Mouse (Mus musculus) activated CD4-positive, CD25-positive, alpha-beta regulatory T cell, adult 9 weeks (primary cell): ENCODE data around the gene Olfr710. TPM values are rescaled to one million over a fixed set of nuclear protein-coding genes. Genes with fewer than 3 reads are reported as not detected.

Source experiments
- polyA plus RNA-seq: library from polyadenylated mRNA; unstranded; fragments of 100-300 nt; shearing (Covaris generic); gene quantifications from one replicate; pipeline ENCODE4 v1.2.1, GENCODE M21; 2017

The Olfr710 gene
- not detected for polyA plus RNA-seq

DNA sequence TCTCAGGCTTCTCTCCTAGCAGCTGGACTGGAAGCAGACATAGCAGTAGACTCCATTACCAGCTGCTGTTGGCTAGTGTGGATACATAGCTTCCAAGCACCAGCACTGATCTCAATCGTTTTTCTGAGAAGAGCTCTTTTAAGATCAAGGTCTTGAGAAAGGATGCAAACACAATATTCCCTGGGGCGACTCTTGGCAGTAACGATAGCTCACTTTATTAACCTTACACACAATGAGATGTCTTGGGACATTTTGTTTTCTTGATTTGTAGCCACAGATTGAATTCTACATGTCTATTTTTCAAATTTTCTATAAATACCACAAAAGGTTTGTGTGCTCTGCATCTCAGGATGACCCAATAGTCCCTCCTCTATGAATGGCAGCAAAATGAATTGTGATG, at the start of gene Olfr710:
Gene Olfr710 (minus strand): TSS at position 101 of the 400 bp plus-strand sequence.

GRCm38 (mm10) chr7:106975353-106975752, 27.2 kb upstream of the Olfr710 start, which contains the start of gene Olfr711:
Gene Olfr711 (minus strand): TSS chr7:106975453.

GRCm38 (mm10) chr7:106963837-106964236, 15.7 kb upstream of the Olfr710 start, which contains the start of gene Olfr6:
Gene Olfr6 (minus strand): TSS chr7:106963937.

DNA sequence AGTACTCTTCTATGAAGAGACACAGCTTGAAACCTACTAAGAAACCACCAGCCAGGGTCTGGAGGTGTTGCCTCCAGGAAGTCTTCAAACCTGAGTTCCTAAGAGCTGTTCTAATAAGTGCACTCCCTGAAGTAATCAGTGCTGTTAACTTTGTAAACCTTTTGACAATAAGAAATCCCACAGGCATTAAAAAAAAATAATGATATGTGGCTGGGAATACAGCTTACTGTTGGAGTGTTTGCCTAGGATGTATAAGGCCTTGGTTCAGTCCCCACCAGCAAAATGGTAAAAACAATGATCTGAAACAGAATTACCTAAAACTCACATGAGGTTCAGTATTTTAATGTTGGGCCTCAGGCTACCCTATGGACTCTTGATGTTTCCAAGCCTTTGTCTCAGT, 16.0 kb downstream of the Olfr710 start, which contains the start of gene Olfr709-ps1:
Gene Olfr709-ps1 (minus strand): TSS at position 101 of the 400 bp plus-strand sequence.

GRCm38 (mm10) chr7:106907676-106908075, 40.4 kb downstream of the Olfr710 start, which contains the start of gene Olfr1532-ps1:
Gene Olfr1532-ps1 (plus strand): TSS chr7:106908001.

GRCm38 (mm10) chr7:106901141-106901540, 47.0 kb downstream of the Olfr710 start, which contains the start of gene Olfr707:
Gene Olfr707 (minus strand): TSS chr7:106901241.

Other genes with a start within 250 kb of the Olfr710 start
- not detected for gene Olfr695, start 231.9 kb downstream of the Olfr710 start, polyA plus RNA-seq
- gene Olfr697, start 205.9 kb downstream of the Olfr710 start, polyA plus RNA-seq, result not detected
- gene Olfr698, start 192.9 kb downstream of the Olfr710 start, polyA plus RNA-seq, result not detected
- gene Olfr699, start 155.1 kb downstream of the Olfr710 start, polyA plus RNA-seq, result not detected
- not detected for gene Olfr700, start 139.5 kb downstream of the Olfr710 start, polyA plus RNA-seq
- not detected for gene Olfr701, start 134.2 kb downstream of the Olfr710 start, polyA plus RNA-seq
- gene Olfr702, start 114.4 kb downstream of the Olfr710 start, polyA plus RNA-seq, result not detected
- gene Olfr703, start 105.0 kb downstream of the Olfr710 start, polyA plus RNA-seq, result not detected
- gene Olfr704, start 85.1 kb downstream of the Olfr710 start, polyA plus RNA-seq, result not detected
- gene Olfr705, start 71.4 kb downstream of the Olfr710 start, polyA plus RNA-seq, result not detected
- gene Olfr706, start 60.1 kb downstream of the Olfr710 start, polyA plus RNA-seq, result not detected
- gene Olfr707, start 47.1 kb downstream of the Olfr710 start, polyA plus RNA-seq, result not detected
- not detected for gene Olfr1532-ps1, start 40.3 kb downstream of the Olfr710 start, polyA plus RNA-seq
- gene Olfr709-ps1, start 16.1 kb downstream of the Olfr710 start, polyA plus RNA-seq, result not detected
- not detected for gene Olfr6, start 15.6 kb upstream of the Olfr710 start, polyA plus RNA-seq
- gene Olfr711, start 27.1 kb upstream of the Olfr710 start, polyA plus RNA-seq, result not detected
- gene Olfr2, start 57.8 kb upstream of the Olfr710 start, polyA plus RNA-seq, result not detected
- not detected for gene Olfr713, start 82.9 kb upstream of the Olfr710 start, polyA plus RNA-seq
- gene Olfr714, start 122.7 kb upstream of the Olfr710 start, polyA plus RNA-seq, result not detected
- not detected for gene Olfr17, start 144.9 kb upstream of the Olfr710 start, polyA plus RNA-seq
- gene Olfr715b, start 162.1 kb upstream of the Olfr710 start, polyA plus RNA-seq, result not detected
- gene Olfr715, start 182.8 kb upstream of the Olfr710 start, polyA plus RNA-seq, result not detected
- gene Olfr716, start 190.0 kb upstream of the Olfr710 start, polyA plus RNA-seq, result not detected
- not detected for gene Nlrp14, start 218.7 kb upstream of the Olfr710 start, polyA plus RNA-seq